Mouse (Mus musculus) kidney, postnatal 0 days (tissue): ENCODE measurements around the gene Kdm4d. TPM values are rescaled to one million over a fixed set of nuclear protein-coding genes. Genes with fewer than 3 reads are reported as not detected.
"Not testable (repeated sequence)": the region's sequence is repeated elsewhere in the genome, so short reads cannot be mapped to it uniquely, and the experiment has no call there.

Experiments
- ATAC-seq: fragments of 200-750 bp; cut with Nextera tagmentation; replicated peaks from 2 replicates; pipeline ENCODE4 v1.8.0; 2017; ENCODE audit warnings: low read depth, moderate number of reproducible peaks, moderate TSS enrichment, moderate library complexity; ENCODE audit not compliant: low FRiP score
- DNase-seq: peaks from one replicate; pipeline ENCODE4 v3.0.0-alpha.2; 2016; ENCODE audit warnings: low spot score
- H3K27ac ChIP-seq: fragments of 300-500 bp; sonication (generic); 2 replicates; pipeline ENCODE4 v1.5.1; 2014; ENCODE audit warnings: mild to moderate bottlenecking
- H3K27me3 ChIP-seq: fragments of 300-500 bp; sonication (generic); 2 replicates; pipeline ENCODE4 v1.6.1; 2014; ENCODE audit warnings: low read length, mixed read lengths; ENCODE audit not compliant: insufficient read depth
- H3K36me3 ChIP-seq: fragments of 300-500 bp; sonication (generic); 2 replicates; pipeline ENCODE4 v1.6.1; 2014; ENCODE audit warnings: low read length, mixed read lengths; ENCODE audit not compliant: insufficient read depth
- H3K4me1 ChIP-seq: fragments of 300-500 bp; sonication (generic); replicated peaks from 2 replicates; pipeline ENCODE4 v1.6.1; 2014; ENCODE audit warnings: antibody characterized with exemption, low read length, mixed read lengths; ENCODE audit not compliant: insufficient read depth
- H3K4me2 ChIP-seq: fragments of 300-500 bp; sonication (generic); 2 replicates; pipeline ENCODE4 v1.6.1; 2014; ENCODE audit warnings: mild to moderate bottlenecking, low read length, moderate library complexity, mixed read lengths
- H3K4me3 ChIP-seq: fragments of 300-500 bp; sonication (generic); replicated peaks from 2 replicates; pipeline ENCODE4 v1.5.1; 2014; ENCODE audit warnings: low read depth, low read length
- H3K9ac ChIP-seq: fragments of 300-500 bp; sonication (generic); 2 replicates; pipeline ENCODE4 v1.6.1; 2014; ENCODE audit warnings: low read depth, low read length
- H3K9me3 ChIP-seq: fragments of 300-500 bp; sonication (generic); replicated peaks from 2 replicates; pipeline ENCODE4 v1.6.1; 2016; ENCODE audit warnings: low read length, inconsistent platforms, mixed read lengths
- CTCF ChIP-seq: IDR thresholded peaks from 2 replicates; pipeline ENCODE4 v1.5.1; 2016; ENCODE audit warnings: antibody characterized with exemption, low read depth, mild to moderate bottlenecking, moderate library complexity
- WGBS: fragments of 180-500 bp; shearing (Covaris S2); extraction: QIAGEN DNeasy Blood & Tissue Kit; methylation state at CpG from one replicate; pipeline ENCODE4 v1.1.7; 2014; 5-methylcytosine and 5-hydroxymethylcytosine counted together
- polyA plus RNA-seq: library from polyadenylated mRNA; unstranded; fragments of >200 nt; fragmentation: Nextera tagmentation; extraction: Ambion mirVana; gene quantifications from 2 replicates; pipeline ENCODE4 v1.2.1, GENCODE M21; 2015

Kdm4d gene
- polyA plus RNA-seq, 1 experiment from 2014 or later, result 0.18 TPM

GRCm38 (mm10) chr9:14456320-14456719 lies 44.0 kb downstream of the Kdm4d start:
- WGBS, result 84% methylated on average over 3 of the region's 3 CpGs

GRCm38 (mm10) chr9:14451120-14451519 lies 49.2 kb downstream of the Kdm4d start:
- H3K27me3 ChIP-seq, H3K27ac ChIP-seq, H3K9ac ChIP-seq, H3K4me2 ChIP-seq, H3K36me3 ChIP-seq, H3K9me3 ChIP-seq, H3K4me1 ChIP-seq, DNase-seq, ATAC-seq, H3K4me3 ChIP-seq: not testable (repeated sequence)
- TF ChIP-seq CTCF, result peak; percentile 14; the same call in 1 of the 2 replicates
- 74% methylated on average over 7 of the region's 8 CpGs for WGBS

More at GRCm38 (mm10) chr9:14456320-14456719, 44.0 kb downstream of the Kdm4d start:
- Histone ChIP-seq H3K36me3 (no peaks in the 10 kb centered on the region), H3K4me3 (no peak overlapping the region), H3K27me3 (no peaks in the 10 kb centered on the region), H3K4me1 (no peaks in the 10 kb centered on the region), H3K9me3 (no peaks in the 10 kb centered on the region), H3K27ac (no peak overlapping the region), H3K9ac (no peak overlapping the region), H3K4me2 (no peak overlapping the region)
- ATAC-seq (no peak), DNase-seq (no peak)
- no peak for TF ChIP-seq CTCF

- not testable (repeated sequence) for H3K9me3 ChIP-seq, ATAC-seq, H3K27me3 ChIP-seq, DNase-seq, H3K4me2 ChIP-seq, H3K27ac ChIP-seq, H3K36me3 ChIP-seq, H3K4me1 ChIP-seq, H3K4me3 ChIP-seq, H3K9ac ChIP-seq
- WGBS, result 81% methylated on average over 2 of the region's 2 CpGs
Measured at GRCm38 (mm10) chr9:14447086-14447485, 53.2 kb downstream of the Kdm4d start.

- Histone ChIP-seq H3K4me2 (no peak overlapping the region), H3K4me1 (no peaks in the 10 kb centered on the region), H3K9me3 (no peaks in the 10 kb centered on the region), H3K27ac (no peak overlapping the region), H3K36me3 (no peaks in the 10 kb centered on the region), H3K9ac (no peak overlapping the region), H3K4me3 (no peak overlapping the region), H3K27me3 (no peaks in the 10 kb centered on the region)
- WGBS, result 94% methylated on average over 1 of the region's 1 CpGs
- TF ChIP-seq CTCF, result peak; percentile 38
- DNase-seq (no peak), ATAC-seq (no peak)
Measured at GRCm38 (mm10) chr9:14440347-14440746, 59.9 kb downstream of the Kdm4d start.

DNA sequence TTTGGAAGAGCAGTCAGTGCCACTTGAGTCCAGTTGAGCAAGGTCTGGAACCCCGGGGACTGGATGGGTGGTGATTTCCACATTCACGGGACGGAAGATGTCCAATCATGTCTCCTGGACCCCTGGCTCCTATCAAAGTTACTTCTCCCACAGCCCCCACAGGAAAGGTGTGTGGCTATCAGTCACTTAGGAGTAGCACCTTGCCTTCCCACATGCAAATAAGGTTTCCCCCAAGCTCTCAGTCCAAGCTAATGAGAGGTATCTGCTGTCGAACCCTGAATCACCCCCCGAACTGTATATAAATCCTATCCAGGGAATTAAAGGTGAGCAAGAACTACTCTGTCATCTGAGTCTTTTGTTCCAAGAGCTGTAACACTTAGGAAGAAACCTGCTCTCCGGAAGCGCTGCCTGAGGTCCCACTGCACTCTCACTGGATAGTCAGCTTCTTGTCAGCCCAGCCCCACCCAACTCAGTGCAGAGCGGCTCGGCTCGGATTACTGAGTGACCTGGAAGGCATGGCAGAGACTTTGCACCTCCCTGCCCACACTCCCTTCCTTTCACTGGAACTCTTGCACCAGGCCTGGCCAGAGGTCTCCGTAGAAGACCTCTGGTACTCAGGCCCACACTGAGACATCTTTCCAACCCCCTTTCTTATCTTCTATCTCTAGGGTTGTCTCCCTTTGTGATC lies 66.9 kb downstream of the Kdm4d start:
- ATAC-seq (peak; percentile 84), DNase-seq (peak; percentile 30)
- 43% methylated on average over 11 of the region's 11 CpGs for WGBS

More for the DNA sequence above, 66.9 kb downstream of the Kdm4d start:
- Histone ChIP-seq H3K9me3 (no peaks in the 10 kb centered on the region), H3K4me3 (no peak overlapping the region), H3K27me3 (no peaks in the 10 kb centered on the region), H3K27ac (no peak overlapping the region), H3K36me3 (no peaks in the 10 kb centered on the region), H3K4me2 (no peak overlapping the region), H3K9ac (no peak overlapping the region), H3K4me1 (no peaks in the 10 kb centered on the region)
- TF ChIP-seq CTCF, result no peak

Other genes starting within 250 kb of the Kdm4d start
- gene Sesn3, start 225.4 kb downstream of the Kdm4d start, polyA plus RNA-seq, result 12.9 and 15.2 TPM in 2 replicates
- gene Endod1, start 119.0 kb downstream of the Kdm4d start, polyA plus RNA-seq, result 18.3 and 19.3 TPM in 2 replicates
- 155 and 171 TPM in 2 replicates for gene Cwc15, start 135 bp upstream of the Kdm4d start, polyA plus RNA-seq
- gene Amotl1, start 144.6 kb upstream of the Kdm4d start, polyA plus RNA-seq, result 12.0 and 12.8 TPM in 2 replicates
- gene Piwil4, start 240.3 kb upstream of the Kdm4d start, polyA plus RNA-seq, result 0.08 and 0.11 TPM in 2 replicates